In the genomic region with DNA sequence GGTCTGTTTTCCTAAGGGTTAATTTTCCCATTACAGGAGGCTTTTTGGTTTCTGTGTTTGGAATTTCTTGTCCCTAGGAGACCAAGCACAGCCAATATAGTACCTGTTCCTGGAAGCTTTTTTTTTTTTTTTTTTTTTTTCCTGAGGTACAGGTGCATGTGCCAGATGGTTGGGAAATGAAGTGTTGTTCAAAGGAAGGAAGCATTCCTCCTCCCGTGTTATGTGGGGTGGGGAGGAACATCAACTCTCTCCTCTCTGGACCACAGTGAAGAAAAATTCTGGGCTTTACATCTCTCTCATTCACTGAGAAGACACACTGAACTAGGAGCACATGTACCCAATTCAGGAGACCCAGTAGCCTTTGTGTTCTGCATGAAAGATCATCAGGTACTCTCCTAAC, we compare ENCODE assay signal across 9 mouse cellular contexts. TPM values are rescaled to one million over a fixed set of nuclear protein-coding genes. Genes with fewer than 3 reads are reported as not detected.
A peak's percentile ranks its signal among the peaks of the same experiment; 100 is the strongest.
DNase-seq lines count a peak whose midpoint lies in the region; ATAC-seq lines count a peak whose summit lies in the region.
"Had no signal": no experiment of that assay in that cellular context is flagged by ENCODE, and none has a peak within 500 bp of the region (broad histone marks: within the 10 kb centered on the region; RNA-seq: fewer than 3 reads in every experiment).

No protein-coding gene starts in this region.

- peak overlapping the region; percentile 94 for H3K4me3 ChIP-seq in megakaryocyte, embryonic 14.5 days (replicated peaks)
- H3K4me3 ChIP-seq in forebrain, embryonic 16.5 days (replicated peaks; ENCODE audit: low read length): no peak overlapping the region; the same call in 1 of the 2 replicates
- H3K4me3 ChIP-seq in liver, embryonic 13.5 days (replicated peaks): peak overlapping the region; percentile 84; the same call in 1 of the 2 replicates
- peak overlapping the region; percentile 71; the same call in 1 of the 2 replicates for H3K4me3 ChIP-seq in stomach, embryonic 16.5 days (replicated peaks; ENCODE audit: low read length)

- DNase-seq in liver, embryonic 13.5 days: no peak
- DNase-seq in retina, embryonic 14.5 days (ENCODE audit: low spot score): no peak
- DNase-seq in gastrocnemius, postnatal 4 days (ENCODE audit: low spot score in 2 of 2): no peak
- DNase-seq: cerebellum, adult 9-11 months; lung, postnatal 10 days had no signal

- peaks cover 58% of the 10 kb centered on the region for H3K4me1 ChIP-seq in megakaryocyte, embryonic 14.5 days
- H3K4me1 ChIP-seq in forebrain, embryonic 16.5 days (replicated peaks; ENCODE audit: control insufficient read depth, insufficient read depth, low read length): peaks cover 37% of the 10 kb centered on the region
- H3K4me1 ChIP-seq in liver, embryonic 13.5 days (replicated peaks): peaks cover 61% of the 10 kb centered on the region
- peaks cover 24% of the 10 kb centered on the region for H3K4me1 ChIP-seq in stomach, embryonic 16.5 days (ENCODE audit: control insufficient read depth, insufficient read depth, low read length)

- H3K9me3 ChIP-seq in megakaryocyte, embryonic 14.5 days: no peaks in the 10 kb centered on the region
- H3K9me3 ChIP-seq in forebrain, embryonic 16.5 days (ENCODE audit: control insufficient read depth, low read length): no peaks in the 10 kb centered on the region
- no peaks in the 10 kb centered on the region for H3K9me3 ChIP-seq in liver, embryonic 13.5 days (replicated peaks)
- no peaks in the 10 kb centered on the region for H3K9me3 ChIP-seq in stomach, embryonic 16.5 days (replicated peaks; ENCODE audit: control insufficient read depth, low read length)

- no peaks in the 10 kb centered on the region for H3K27me3 ChIP-seq in megakaryocyte, embryonic 14.5 days (replicated peaks)
- no peaks in the 10 kb centered on the region for H3K27me3 ChIP-seq in forebrain, embryonic 16.5 days (replicated peaks; ENCODE audit: control insufficient read depth, insufficient read depth, low read length)
- H3K27me3 ChIP-seq in liver, embryonic 13.5 days: no peaks in the 10 kb centered on the region
- H3K27me3 ChIP-seq in stomach, embryonic 16.5 days (ENCODE audit: control insufficient read depth, insufficient read depth, low read length): no peaks in the 10 kb centered on the region

- H3K9ac ChIP-seq in forebrain, embryonic 16.5 days (replicated peaks; ENCODE audit: low read depth, low read length): no peak overlapping the region
- peak overlapping the region; percentile 88; the same call in 1 of the 2 replicates for H3K9ac ChIP-seq in liver, embryonic 13.5 days
- H3K9ac ChIP-seq in stomach, embryonic 16.5 days (ENCODE audit: low read length): peak overlapping the region; percentile 75; the same call in 1 of the 2 replicates

- H3K36me3 ChIP-seq in megakaryocyte, embryonic 14.5 days (replicated peaks; ENCODE audit: low read length): peaks cover 56% of the 10 kb centered on the region
- H3K36me3 ChIP-seq in forebrain, embryonic 16.5 days (ENCODE audit: control insufficient read depth, insufficient read depth): peaks cover 17% of the 10 kb centered on the region
- H3K36me3 ChIP-seq in liver, embryonic 13.5 days: peaks cover 35% of the 10 kb centered on the region
- H3K36me3 ChIP-seq in stomach, embryonic 16.5 days (ENCODE audit: control insufficient read depth, insufficient read depth, low read length): peaks cover 7% of the 10 kb centered on the region; the same call in 1 of the 2 replicates

- no peak for ATAC-seq in megakaryocyte, adult 5-6 weeks (ENCODE audit: poor library complexity, severe bottlenecking)
- ATAC-seq in forebrain, embryonic 16.5 days: no peak
- ATAC-seq in liver, embryonic 13.5 days (ENCODE audit: low read depth): no peak
- ATAC-seq in stomach, embryonic 16.5 days (ENCODE audit: insufficient read depth, low FRiP score): no peak

- peak overlapping the region; percentile 84 for H3K4me2 ChIP-seq in forebrain, embryonic 16.5 days (ENCODE audit: low read length)
- H3K4me2 ChIP-seq in liver, embryonic 13.5 days: peak overlapping the region; percentile 87
- H3K4me2 ChIP-seq in stomach, embryonic 16.5 days (ENCODE audit: low read depth, low read length): peak overlapping the region; percentile 90; the same call in 1 of the 2 replicates

- no peak overlapping the region for H3K27ac ChIP-seq in forebrain, embryonic 16.5 days (ENCODE audit: low read length)
- no peak overlapping the region for H3K27ac ChIP-seq in liver, embryonic 13.5 days
- H3K27ac ChIP-seq in stomach, embryonic 16.5 days (ENCODE audit: low read length): no peak overlapping the region

- WGBS in forebrain, embryonic 16.5 days: 30% methylated on average over 1 of the region's 1 CpGs
- whole genome bisulfite sequencing in liver, embryonic 13.5 days (ENCODE audit: insufficient replicate concordance): 54% methylated on average over 1 of the region's 1 CpGs
- WGBS in stomach, embryonic 16.5 days: 66% methylated on average over 1 of the region's 1 CpGs

RNA-seq across cellular contexts. Expression of a gene that starts 1.6 kb away (rescaled TPM):
- 17.0 and 19.5 TPM in 2 replicates for polyA plus RNA-seq in megakaryocyte, embryonic 14.5 days (2012; ENCODE audit: insufficient read depth, low replicate concordance)
- total RNA-seq in megakaryocyte, adult 5-6 weeks (2015): 16.4 and 17.6 TPM in 2 replicates
- 24.6 and 26.1 TPM in 2 replicates for total RNA-seq in megakaryocyte, adult 5-6 weeks (2017)
- 121 and 122 TPM in 2 replicates for polyA plus RNA-seq in forebrain, embryonic 16.5 days (2015; fragmentation: Nextera tagmentation; extraction: Ambion mirVana)
- polyA plus RNA-seq in liver, embryonic 13.5 days (2015; fragmentation: Nextera tagmentation; extraction: Ambion mirVana): 9.0 and 10.7 TPM in 2 replicates
- 37.0 and 38.5 TPM in 2 replicates for polyA plus RNA-seq in stomach, embryonic 16.5 days (2015; fragmentation: Nextera tagmentation; extraction: Ambion mirVana)
- total RNA-seq in gastrocnemius, postnatal 4 days (2021): 10 to 100 TPM; 21.9 to 24.0 TPM

RNA-seq across cellular contexts. Expression of a gene that starts 1.8 kb away (rescaled TPM):
- 458 and 1,055 TPM in 2 replicates for polyA plus RNA-seq in megakaryocyte, embryonic 14.5 days (2012; ENCODE audit: insufficient read depth, low replicate concordance)
- 76.8 and 79.3 TPM in 2 replicates for total RNA-seq in megakaryocyte, adult 5-6 weeks (2015)
- 54.3 and 59.1 TPM in 2 replicates for total RNA-seq in megakaryocyte, adult 5-6 weeks (2017)
- polyA plus RNA-seq in forebrain, embryonic 16.5 days (2015; fragmentation: Nextera tagmentation; extraction: Ambion mirVana): 139 and 147 TPM in 2 replicates
- polyA plus RNA-seq in liver, embryonic 13.5 days (2015; fragmentation: Nextera tagmentation; extraction: Ambion mirVana): 57.3 and 64.4 TPM in 2 replicates
- 72.0 and 75.5 TPM in 2 replicates for polyA plus RNA-seq in stomach, embryonic 16.5 days (2015; fragmentation: Nextera tagmentation; extraction: Ambion mirVana)
- 10 to 100 TPM; 48.0 to 50.7 TPM for total RNA-seq in gastrocnemius, postnatal 4 days (2021)

RNA-seq across cellular contexts. Expression of a gene that starts 12.0 kb away (rescaled TPM):
- polyA plus RNA-seq in megakaryocyte, embryonic 14.5 days (2012; ENCODE audit: insufficient read depth, low replicate concordance): not detected in 2 replicates
- not detected in 2 replicates for total RNA-seq in megakaryocyte, adult 5-6 weeks (2015)
- not detected in 2 replicates for total RNA-seq in megakaryocyte, adult 5-6 weeks (2017)
- polyA plus RNA-seq in forebrain, embryonic 16.5 days (2015; fragmentation: Nextera tagmentation; extraction: Ambion mirVana): 0.10 and 0.25 TPM in 2 replicates
- 30.5 and 32.8 TPM in 2 replicates for polyA plus RNA-seq in liver, embryonic 13.5 days (2015; fragmentation: Nextera tagmentation; extraction: Ambion mirVana)
- 28.7 and 32.9 TPM in 2 replicates for polyA plus RNA-seq in stomach, embryonic 16.5 days (2015; fragmentation: Nextera tagmentation; extraction: Ambion mirVana)
- under 1 TPM in 1 of 2 experiments, not detected in 1; 0.23 TPM for total RNA-seq in gastrocnemius, postnatal 4 days (2021)

RNA-seq across cellular contexts. Expression of a gene that starts 36.2 kb away (rescaled TPM):
- polyA plus RNA-seq in megakaryocyte, embryonic 14.5 days (2012; ENCODE audit: insufficient read depth, low replicate concordance): 18.3 and 19.7 TPM in 2 replicates
- total RNA-seq in megakaryocyte, adult 5-6 weeks (2015): 35.2 and 37.0 TPM in 2 replicates
- 9.3 and 13.7 TPM in 2 replicates for total RNA-seq in megakaryocyte, adult 5-6 weeks (2017)
- polyA plus RNA-seq in forebrain, embryonic 16.5 days (2015; fragmentation: Nextera tagmentation; extraction: Ambion mirVana): 11.3 and 13.2 TPM in 2 replicates
- polyA plus RNA-seq in liver, embryonic 13.5 days (2015; fragmentation: Nextera tagmentation; extraction: Ambion mirVana): 5.0 and 5.1 TPM in 2 replicates
- polyA plus RNA-seq in stomach, embryonic 16.5 days (2015; fragmentation: Nextera tagmentation; extraction: Ambion mirVana): 8.4 and 10.0 TPM in 2 replicates
- 10 to 100 TPM; 45.3 to 48.3 TPM for total RNA-seq in gastrocnemius, postnatal 4 days (2021)

RNA-seq across cellular contexts. Expression of a gene that starts 44.3 kb away (rescaled TPM):
- polyA plus RNA-seq in megakaryocyte, embryonic 14.5 days (2012; ENCODE audit: insufficient read depth, low replicate concordance): 5.0 and 18.0 TPM in 2 replicates
- total RNA-seq in megakaryocyte, adult 5-6 weeks (2015): 22.6 and 24.4 TPM in 2 replicates
- total RNA-seq in megakaryocyte, adult 5-6 weeks (2017): 14.1 and 19.2 TPM in 2 replicates
- 32.2 and 32.7 TPM in 2 replicates for polyA plus RNA-seq in forebrain, embryonic 16.5 days (2015; fragmentation: Nextera tagmentation; extraction: Ambion mirVana)
- 4.6 and 4.8 TPM in 2 replicates for polyA plus RNA-seq in liver, embryonic 13.5 days (2015; fragmentation: Nextera tagmentation; extraction: Ambion mirVana)
- 3.4 and 3.5 TPM in 2 replicates for polyA plus RNA-seq in stomach, embryonic 16.5 days (2015; fragmentation: Nextera tagmentation; extraction: Ambion mirVana)
- 100 to 1,000 TPM; 115 to 133 TPM for total RNA-seq in gastrocnemius, postnatal 4 days (2021)

Comparison
In these comparisons a context has a peak if more than half of its experiments do, and no peak if none do; other contexts are left out.
1. RNA of a gene that starts 12.0 kb away (polyA plus RNA-seq): 28.7 to 32.9 TPM in stomach, embryonic 16.5 days and 30.5 to 32.8 TPM in liver, embryonic 13.5 days; 0.10 to 0.25 TPM in forebrain, embryonic 16.5 days and not detected in megakaryocyte, embryonic 14.5 days; every median in the first group is over 10 times any median in the second.
2. Peak in every context shown above with its lines, with median percentiles within 50 percentile points of each other: H3K4me2 ChIP-seq.